Mouse (Mus musculus): ENCODE results near the gene Olfr943.

The Olfr943 gene

GRCm38 (mm10) chr9:39166004-39166403 is at the start of gene Olfr943:
Olfr943 (plus strand) TSS chr9:39166304.
- no peak for DNase-seq

- no peak for DNase-seq
Measured at GRCm38 (mm10) chr9:39127326-39127725, 38.8 kb upstream of the Olfr943 start.

GRCm38 (mm10) chr9:39127831-39128230 is 38.3 kb upstream of the Olfr943 start, which contains the start of gene Olfr27:
Olfr27 (plus strand) TSS chr9:39128131.
- DNase-seq, result no peak

- no peak for DNase-seq
Measured at GRCm38 (mm10) chr9:39152401-39152800, 13.7 kb upstream of the Olfr943 start.

- no peak for DNase-seq
Measured at GRCm38 (mm10) chr9:39201620-39202019, 35.5 kb downstream of the Olfr943 start, which contains the start of gene Olfr944. Olfr944 (plus strand) TSS chr9:39201920.
